Mouse (Mus musculus) cerebellum, postnatal 25 days (tissue): ENCODE results near the gene Car3.

Experiments used
- DNase-seq, 2 experiments: peaks; one replicate each; pipeline ENCODE4 v3.0.0; 2021; ENCODE audit warnings: mixed read lengths in 2 of 2

The Car3 gene

DNA sequence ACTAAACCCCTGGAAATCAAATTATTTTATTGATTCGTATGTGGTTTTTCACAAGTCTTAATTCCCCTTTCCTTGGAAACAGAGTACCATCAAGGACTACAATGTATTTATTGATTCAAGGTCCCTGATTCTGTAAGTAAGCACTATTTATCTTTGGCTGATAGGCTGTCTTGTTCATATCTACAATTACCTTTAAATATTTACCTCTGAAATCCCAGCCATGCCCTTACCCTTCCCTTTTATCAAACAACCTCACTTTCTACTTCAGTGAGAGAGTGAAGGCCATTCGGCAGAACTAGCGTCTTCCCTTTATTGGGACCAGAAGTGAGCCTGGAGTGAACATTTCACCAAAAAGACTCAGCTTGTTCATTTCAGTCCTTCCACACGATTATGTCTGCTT lies 50.5 kb downstream of the Car3 start:
- DNase-seq = no peak

DNA sequence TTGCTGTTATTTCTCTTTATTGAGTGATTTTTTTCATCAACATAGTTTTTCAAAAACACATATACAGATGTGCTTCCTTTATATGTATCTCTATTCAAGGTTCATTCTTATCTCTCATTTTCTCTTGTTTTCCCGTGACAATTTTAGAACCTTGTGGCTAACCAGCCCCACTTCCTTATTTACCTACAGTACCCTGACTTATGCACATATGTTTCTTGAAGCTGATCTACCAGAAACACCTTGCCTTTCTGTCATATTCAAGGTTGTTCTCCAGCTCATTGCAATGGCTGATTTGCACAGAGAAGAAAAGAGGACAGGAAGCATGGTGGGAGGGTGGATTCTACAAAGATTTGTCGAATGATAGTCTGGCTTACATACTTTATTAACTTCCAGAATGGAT lies 52.0 kb downstream of the Car3 start:
- no peak for DNase-seq

DNA sequence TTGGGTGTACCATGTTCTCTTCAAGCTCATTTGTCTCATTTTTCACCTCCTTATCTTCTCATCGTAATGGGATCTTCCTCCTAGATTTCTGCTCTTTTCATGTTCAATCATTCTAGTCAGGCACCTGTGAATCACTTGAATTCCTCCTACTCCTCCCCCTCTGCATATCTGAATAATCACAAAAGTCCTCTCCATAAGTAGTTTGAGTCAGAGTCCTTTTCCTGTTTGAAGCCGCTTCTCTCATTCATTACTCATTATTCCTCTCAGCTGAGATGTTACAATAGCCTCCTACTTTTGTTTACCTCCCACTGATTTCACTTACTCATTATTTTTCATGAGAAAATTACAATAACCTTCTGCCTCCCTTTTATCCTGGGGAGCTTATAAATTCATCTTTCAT lies 53.9 kb downstream of the Car3 start:
- no peak for DNase-seq
